Mouse (Mus musculus): ENCODE measurements around the gene Zfp827.

The Zfp827 gene

DNA sequence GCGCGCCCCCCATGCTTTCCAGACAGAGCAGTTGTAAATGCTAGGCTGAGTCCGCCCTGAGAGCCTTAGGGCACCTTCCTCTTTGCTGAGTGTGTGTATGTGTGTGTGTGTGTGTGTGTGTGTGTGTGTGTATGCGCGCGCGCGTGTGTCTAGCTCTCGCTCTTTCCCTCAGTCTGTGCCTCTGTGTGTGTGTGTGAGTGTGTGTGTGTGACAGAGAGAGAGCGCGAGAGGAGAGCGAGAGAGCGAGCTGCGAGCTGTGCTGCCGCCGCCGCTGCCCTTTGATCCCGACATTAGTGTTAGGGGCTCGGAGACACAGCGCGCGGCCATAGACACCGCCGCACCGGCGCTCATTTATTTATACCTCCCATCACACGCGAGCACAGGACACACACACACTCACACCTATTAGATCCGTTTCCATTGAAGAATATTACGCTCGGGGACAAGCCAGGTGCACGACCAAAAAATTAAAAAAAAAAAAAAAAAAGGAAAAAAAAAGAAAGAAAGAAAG lies at the start of gene Zfp827:
TSS of gene Zfp827 (plus strand) at position 461 of the 511 bp plus-strand sequence.
- peak; percentile 85 for DNase-seq (ENCODE audit: low read depth)

DNA sequence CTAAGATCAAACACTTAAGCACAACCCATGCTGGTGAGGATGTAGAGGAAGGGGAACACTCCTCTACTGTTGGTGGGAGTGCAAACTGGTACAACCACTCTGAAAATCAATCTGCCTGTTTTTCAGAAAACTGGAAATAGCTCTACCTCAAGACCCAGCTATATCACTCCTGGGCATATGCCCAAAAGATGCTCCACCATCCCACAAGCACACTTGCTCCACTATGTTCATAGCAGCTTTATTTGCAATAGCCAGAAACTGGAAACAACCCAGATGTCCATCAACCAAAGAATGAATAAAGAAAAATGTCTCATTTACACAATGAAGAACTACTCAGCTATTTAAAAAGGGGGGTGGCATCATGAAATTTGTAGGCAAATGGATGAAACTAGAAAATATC lies 23.9 kb upstream of the Zfp827 start:
- no peak for DNase-seq (ENCODE audit: low read depth)

DNA sequence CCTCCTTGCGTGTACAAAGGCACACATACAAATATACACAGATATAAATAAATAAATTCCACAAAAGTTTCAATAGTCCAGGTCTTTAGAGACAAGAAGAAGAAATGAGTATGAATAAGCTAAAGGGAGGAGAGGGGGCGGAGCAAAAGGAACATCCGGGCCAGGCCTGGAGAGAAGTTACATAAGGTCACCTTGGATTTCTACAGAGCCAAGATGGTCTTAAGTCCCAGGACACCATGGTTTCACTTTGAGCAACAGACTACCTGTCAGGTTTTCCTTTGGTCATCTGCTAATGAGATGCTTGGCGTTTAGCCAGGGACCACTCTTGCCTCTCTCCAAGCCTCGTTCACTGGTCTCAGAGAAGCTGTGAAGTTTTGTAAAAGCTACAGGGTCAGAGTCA lies 13.2 kb upstream of the Zfp827 start:
- no peak for DNase-seq (ENCODE audit: low read depth)

DNA sequence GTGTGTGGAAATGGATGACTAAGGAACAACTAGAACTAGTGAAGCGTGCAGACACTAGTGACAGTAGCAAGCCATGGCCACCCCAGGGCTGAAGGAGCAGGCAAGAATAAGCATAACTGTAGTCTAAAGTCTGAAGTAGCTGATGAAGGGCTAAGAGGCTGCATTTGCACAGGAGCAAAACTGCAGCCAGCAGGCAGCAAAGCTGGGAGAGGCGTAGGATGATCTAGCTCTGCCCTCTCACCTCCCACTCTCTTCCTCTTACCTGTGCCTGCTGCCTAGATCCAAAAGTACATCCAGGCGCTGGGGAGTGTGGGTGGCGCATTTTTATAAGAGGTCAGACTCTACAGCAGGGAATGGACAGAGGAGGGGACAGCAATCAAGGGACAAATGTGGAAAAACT lies 12.2 kb upstream of the Zfp827 start:
- no peak for DNase-seq (ENCODE audit: low read depth)

DNA sequence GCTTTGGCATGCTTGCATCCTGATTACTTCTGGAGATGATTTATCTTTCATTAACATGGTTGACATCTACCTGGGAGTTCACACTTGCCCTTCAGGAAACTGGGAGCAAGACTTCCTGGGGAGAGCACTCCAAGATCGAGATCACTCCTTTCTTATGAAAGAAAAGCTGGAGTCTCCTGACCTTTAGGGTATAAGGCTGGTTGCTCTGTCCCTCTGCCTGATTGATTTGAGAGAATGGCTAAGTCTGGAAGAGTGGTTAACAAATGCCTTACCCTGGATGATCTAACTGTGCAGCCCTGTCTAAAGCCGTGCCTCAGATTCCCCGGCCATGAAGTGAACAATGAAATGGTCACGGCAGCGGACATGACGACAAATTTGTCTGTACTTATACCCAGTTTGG lies 11.7 kb upstream of the Zfp827 start:
- DNase-seq (ENCODE audit: low read depth), result no peak

DNA sequence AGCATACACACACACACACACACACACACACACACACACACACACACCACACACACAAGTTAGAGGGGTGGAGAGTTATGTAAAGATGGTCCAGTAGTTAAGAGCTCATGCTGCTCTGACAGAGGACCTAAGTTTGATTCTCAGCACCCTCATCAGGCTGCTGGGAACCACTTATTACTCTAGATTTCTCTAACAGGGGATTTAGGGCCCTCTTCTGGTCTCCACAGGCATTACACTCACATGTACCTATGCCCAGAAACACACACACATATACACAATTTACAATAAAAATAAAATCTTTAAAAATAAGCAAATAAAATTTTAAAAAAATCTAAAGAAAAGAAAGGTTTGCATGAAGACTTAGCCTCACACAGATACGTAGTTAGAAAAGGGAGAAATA lies 4.3 kb upstream of the Zfp827 start:
- DNase-seq (ENCODE audit: low read depth), result no peak

DNA sequence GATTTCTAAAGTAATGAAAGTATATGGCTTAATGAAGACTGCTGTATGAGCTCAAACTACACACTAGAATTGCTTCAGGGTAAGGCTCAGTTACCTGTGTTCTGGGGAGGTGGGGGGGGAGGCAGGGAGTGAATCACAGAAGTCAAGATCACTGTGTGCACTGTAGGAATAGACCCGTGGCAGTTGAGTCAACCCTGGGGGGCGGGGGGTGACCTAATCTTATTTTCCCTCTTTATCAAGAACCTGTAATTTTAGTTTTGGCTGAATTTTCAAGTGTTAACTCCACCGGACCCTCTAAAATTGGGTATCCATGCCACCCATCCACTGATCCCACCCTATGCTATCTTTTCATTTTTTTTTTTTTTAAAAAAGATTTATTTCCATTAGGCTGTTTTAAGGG lies 918 bp upstream of the Zfp827 start:
- no peak for DNase-seq (ENCODE audit: low read depth)

DNA sequence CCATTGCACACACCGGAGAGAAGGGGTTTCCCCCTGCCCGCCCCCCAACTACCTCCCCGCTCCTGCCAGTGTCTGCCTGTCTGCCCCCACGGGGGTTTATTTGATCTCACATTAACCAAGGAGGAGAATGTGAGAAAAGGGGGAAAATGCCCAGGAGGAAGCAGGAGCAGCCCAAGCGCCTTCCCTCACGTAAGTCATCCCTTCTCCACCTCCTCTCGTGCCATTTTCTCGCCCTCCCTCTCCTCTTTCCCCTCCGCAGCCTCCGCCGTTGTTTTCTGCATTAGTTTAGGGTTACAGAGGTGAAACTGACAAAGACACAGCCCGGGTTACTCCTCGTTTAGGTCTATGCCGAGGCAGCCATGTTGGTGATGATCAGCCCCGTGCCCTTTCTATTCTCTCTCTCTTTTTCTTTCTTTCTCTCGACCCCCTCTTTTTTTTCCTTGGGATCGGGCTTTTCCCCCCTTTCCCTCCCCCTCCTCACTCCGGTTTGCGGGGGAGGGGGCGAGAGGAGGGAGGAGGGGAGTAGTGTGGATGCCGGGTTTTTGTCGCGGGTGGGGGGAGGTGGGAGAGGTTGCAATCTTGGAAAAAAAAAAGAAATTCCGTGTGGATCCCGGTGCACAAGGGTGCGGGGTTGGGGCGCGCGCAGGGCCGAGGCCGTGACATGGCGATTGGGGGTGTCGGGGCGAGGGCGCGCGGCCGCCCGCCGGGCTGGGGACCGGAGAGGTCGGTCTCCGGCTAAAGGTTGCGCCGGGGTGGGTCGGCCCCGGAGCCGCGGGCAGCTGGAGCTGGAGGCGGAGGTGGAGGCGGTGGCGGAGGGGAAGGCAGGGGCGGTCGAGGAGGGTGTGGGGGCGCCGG lies 531 bp downstream of the Zfp827 start:
- peak; percentile 46 for DNase-seq (ENCODE audit: low read depth)

DNA sequence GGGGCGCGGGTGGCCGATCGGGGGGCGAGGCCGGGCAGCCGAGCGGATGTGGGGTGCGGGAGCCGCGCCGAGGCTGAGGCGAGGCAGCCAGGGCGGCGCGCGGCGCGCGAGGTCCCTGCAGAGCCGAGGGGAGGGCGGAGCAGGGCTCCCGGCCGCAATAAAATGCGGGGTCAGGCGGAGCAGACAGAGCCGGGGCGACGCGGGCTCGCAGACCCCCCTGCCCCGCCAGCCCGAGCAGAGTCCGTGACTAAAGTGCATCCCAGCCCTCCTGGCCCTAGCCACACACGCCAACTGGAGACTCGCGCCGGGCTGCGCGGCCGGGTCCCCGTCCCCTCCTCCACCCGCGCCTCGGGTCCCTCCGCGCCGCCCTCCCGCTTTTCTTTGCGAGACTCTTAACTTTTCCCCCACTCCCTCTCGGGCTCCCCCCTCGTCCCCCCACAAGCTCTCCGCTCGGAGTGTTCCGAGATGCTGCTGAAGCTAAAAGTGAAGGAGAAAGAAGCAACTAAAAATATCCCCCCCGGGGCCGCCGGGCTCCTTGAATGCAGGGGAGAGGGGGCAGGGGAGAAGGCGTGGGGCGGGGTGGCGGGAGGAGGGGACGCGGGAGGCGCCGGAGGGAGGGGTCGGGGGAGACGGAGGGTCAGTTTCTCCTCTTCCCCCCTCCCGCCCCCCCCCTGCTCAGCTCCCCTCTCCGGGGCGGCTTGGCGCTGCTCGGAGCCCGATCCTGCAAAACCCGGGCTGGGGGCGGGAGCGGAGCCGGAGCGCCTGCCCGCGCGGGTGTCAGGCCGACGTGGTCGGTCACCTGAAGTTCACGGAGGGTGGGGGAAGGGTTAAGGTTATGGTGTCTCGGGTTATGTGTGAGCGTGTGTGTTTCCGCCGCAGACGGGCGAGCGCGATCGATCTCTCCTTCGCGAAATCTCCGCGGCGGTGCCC lies 1.4 kb downstream of the Zfp827 start:
- DNase-seq (ENCODE audit: low read depth), result peak; percentile 66

DNA sequence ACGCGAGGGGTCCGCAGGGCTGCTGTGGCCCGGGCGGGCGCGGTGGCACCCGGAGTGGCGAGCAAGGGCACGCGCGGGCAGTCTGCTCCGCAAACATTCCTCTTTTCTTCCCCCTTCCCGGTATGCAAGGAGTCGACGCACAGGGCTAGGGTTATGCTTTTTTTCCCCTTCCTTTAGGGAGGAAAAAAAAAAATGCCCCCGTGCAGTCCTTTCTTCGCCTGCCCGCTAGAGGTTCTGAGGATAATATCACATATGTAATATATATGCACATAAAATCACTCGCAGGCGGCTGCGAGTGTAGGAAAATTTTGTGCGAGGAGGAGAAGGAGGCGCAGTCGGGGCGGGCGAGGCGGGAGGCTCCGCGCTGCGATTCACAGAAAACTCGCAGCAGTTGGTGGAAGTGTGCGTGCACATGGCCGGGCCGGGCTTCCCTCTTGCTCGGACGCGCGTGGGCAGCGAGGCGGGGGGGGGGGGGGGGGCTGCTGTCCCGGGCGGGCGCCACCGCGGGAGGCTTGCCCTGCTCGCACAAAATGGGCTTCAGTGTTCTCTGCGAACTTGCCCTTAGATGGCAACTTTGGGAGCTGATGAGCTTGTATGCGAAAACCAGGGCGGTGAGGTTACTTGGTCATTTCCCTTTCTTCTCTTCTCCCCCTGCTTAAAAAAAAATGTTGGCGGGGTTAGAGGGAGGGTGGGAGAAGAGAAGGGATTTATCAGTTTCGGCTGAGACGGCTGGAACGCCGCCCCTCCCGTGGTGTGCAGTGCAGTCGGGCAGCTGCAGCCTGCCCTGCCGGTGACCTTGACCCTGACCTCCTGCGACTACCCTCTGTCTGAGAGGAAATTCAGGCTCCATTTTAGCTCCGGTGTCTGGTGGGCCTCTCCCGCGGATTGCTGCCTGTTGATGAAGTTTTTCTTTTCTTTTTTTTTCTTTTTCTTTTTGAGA lies 2.4 kb downstream of the Zfp827 start:
- peak; percentile 78 for DNase-seq (ENCODE audit: low read depth)

DNA sequence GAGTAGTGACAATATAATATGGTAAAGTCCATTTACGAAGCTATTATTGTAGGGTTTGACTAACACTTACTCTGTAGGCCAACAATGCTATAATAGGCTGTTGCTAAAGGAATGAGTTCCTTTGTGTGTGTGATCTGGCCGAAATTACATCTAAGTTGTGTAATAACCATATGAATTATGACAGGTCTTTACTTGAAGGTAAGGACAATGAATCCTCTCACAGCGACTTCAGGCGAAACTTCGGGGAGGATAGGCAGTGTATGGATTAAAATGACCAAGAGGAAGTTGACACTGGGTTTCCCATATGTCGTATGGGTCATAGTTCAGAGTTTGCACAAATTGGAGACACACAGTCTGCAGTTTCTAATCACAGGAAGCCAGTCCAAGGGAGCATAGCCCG lies 9.3 kb downstream of the Zfp827 start:
- no peak for DNase-seq (ENCODE audit: low read depth)

DNA sequence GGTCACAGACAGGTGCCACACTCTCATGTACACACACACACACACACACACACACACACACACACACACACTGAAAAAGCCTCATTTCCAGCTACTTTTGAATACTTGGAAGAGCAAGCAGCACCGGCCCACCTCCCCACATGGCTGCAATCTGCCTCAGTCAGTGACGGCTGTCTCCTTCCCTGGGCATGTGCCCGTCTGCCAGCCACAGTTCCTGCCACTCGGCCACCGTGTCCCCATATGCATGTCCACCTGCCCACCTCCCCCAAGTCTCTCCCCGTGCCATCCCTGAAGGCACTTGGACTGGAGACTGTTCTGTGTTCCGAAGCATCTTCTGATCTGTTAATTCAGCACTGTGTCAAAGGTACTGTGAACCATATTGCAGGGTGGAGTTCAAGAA lies 9.8 kb downstream of the Zfp827 start:
- DNase-seq (ENCODE audit: low read depth), result no peak

DNA sequence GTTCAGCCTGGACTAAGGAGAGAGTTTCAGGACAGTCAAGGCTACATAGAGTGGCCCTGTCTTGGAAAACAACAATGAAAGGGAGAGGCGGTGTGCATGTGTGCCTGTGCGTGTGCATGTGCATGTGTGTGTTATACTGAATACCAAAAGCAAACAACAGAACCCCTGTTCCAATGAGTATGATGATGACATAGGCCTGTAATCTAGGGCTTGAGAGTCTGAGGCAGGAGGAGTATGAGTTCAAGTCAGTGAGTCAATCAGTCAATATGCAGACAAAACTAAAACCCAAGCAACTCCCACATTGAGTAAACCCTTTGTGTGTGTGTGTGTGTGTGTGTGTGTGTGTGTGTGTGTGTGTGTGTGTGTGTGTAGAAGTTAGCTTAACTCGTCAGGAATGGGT lies 13.2 kb downstream of the Zfp827 start:
- no peak for DNase-seq (ENCODE audit: low read depth)

DNA sequence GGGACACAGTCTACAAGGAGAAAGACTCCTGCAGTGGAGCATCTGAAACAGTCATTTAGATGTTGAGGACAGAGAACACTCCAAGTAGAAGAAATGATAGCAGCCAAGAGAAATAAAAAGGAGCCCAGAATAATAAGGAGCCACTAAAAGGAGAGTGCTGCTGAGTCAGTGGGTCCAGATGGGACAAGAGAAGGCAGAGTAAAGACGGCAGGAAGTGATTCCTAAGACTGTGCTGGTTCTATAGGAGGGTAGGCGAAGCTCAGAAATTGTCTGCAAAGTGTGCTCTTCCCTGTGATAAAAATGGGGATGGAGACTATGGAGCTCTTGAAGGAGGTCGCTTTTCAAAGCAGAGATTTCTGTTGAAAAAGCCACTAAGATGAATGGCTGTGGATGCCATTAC lies 14.0 kb downstream of the Zfp827 start:
- DNase-seq (ENCODE audit: low read depth), result no peak

DNA sequence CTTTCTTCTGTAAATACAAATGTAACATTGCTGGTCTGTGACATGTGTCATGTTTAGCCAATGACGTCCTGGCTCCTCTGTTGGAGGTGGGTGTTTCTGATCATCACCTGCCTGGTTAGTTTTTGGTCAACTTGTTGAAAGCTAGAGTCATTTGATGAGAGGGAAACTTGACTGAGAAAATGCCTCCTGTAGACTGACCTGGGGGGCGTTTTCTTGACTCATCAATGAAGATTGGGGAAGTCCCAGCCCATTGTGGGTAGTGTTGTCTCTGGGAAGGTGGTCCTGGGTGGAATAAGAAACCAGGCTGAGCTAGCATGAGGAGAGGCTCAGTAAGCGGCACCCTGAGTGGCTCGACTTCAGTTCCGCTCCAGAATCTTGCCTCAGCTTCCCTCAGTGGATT lies 16.4 kb downstream of the Zfp827 start:
- no peak for DNase-seq (ENCODE audit: low read depth)

DNA sequence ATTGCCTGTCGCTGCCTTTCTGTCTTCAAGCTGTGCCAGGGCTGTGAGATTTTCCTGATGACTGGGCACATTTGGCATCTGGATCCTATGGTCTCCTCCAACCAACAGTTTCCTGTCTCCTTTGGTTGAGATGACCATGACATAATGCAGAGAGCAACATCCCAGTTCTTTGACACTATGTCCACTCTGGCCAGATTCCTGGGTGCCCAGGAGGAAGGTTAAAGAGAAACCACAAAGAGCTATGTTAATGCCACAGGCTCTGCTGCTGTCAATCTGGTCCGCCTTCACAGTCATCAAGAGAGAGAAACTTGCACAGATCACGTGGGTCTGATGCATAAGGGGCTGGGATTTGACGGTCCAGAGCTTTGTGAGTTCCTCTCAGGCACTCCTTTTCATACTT lies 18.4 kb downstream of the Zfp827 start:
- no peak for DNase-seq (ENCODE audit: low read depth)

DNA sequence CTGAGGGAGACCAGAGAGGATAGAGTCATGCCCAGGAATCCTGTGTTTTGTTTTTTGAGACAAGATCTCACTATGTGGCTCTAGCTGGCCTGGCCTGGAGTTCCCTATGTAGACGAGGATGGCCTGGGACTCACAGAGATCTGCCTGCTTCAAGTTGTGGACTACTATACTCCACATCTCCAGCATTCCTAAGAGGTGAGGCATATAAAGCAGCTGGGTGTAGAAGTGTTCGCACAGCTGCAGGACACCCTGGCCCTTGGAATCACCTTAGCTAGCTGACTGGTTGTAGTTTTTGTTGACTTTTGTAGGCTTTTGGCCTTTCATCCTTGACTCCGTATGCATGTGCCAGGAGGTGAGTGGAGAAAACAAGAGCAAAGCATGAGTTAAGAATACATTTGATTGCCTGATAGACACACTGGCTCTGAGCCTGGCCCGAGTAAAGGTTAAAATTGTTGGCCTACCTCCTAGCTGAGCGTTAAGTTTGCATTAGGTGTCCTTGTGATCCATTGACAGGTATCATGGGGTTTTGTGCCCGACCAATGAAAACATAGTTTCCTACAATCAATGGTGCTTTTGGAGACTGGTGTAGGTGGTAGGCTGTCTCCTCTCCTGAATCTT lies 20.3 kb downstream of the Zfp827 start:
- DNase-seq (ENCODE audit: low read depth), result no peak

DNA sequence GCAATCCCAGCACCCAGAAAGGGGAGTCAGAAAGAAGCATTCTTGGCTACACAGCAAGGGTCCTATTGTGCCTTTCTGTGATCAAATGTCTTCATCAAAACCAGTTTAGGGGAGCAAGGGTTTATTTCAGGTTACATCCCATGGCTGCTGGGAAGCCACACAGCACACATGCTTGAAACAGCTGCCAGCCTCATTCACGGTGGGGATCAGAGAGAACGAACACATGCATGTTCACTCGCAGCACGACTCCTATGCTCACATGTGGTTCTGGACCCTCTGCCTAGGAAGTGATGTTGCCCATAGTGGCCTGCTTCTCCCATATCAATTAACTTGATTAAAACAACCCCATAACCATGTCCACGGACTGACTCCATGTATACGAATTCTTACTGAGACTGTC lies 26.0 kb downstream of the Zfp827 start:
- DNase-seq (ENCODE audit: low read depth), result no peak

DNA sequence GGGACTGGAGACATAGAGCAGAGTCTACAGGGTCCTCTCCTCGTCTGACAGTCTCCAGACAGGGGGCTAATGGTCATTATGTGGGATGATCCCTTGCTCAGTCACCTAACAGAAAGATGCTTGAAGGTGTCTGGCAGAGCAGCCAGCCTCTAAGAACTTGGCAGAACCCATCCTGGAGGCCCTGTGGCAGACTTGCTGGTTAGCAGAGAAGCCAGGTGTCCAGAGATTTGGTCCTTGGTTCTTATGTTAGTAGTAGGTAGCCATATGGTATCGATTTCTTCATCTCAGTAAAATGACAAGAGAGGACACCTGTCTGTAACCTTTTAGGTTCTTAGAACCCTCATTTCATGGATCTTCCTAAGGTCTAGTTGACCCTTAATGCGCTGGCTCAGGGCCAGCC lies 28.9 kb downstream of the Zfp827 start:
- no peak for DNase-seq (ENCODE audit: low read depth)

DNA sequence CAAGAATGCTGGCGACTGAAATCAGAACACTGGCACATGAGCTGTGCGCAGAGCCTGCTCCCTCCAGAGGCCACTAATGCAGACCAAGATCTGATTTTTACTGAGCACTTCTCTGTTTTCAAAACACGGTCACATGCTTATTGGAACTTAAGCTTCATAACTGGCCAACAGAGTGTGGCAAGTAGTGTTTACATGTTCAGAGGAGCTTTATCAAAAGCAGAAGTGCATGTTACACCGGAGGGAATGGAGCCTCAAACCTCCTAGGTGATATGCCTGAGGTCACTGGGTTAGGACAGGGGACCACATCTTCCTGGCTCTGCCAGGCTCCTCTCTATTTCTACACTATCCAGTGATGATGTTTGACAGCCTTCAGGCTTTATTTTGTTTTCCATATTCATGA lies 31.1 kb downstream of the Zfp827 start:
- DNase-seq (ENCODE audit: low read depth), result peak; percentile 30

DNA sequence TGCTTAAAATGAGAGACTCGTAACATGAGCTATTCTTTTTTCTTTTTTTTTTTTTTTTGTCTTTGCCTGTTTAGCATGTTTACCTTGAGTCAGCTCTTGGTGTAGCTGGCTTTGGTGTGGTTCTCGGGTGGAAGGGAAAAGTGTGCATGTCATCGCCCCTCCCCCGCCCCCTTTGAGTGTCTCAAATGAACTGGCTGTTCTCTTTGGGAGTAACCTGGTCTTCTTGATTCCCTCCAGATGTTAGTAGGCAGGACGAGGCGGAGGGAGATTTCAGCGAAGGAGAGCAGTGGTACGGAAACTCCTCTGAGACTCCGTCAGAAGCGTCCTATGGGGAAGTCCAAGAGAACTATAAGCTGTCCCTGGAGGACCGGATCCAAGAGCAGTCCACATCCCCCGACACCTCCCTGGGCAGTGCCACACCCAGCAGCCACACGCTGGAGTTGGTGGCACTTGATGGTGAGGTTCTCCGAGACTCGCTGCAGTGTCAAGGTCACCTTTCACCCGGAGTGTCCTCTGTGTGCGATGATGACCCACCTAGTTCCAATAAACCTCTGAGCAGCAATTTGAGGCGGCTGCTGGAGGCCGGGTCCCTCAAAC lies 31.9 kb downstream of the Zfp827 start:
- DNase-seq (ENCODE audit: low read depth), result no peak
